Mouse (Mus musculus) megakaryocyte, embryonic 14.5 days (primary cell): ENCODE data around the gene Sept1. TPM values are rescaled to one million over a fixed set of nuclear protein-coding genes. Genes with fewer than 3 reads are reported as not detected.
"Not testable (repeated sequence)": the region's sequence is repeated elsewhere in the genome, so short reads cannot be mapped to it uniquely, and the experiment has no call there.

Source experiments
- H3K27me3 ChIP-seq: replicated peaks from 2 replicates; pipeline ENCODE3; 2012; ENCODE audit warnings: inconsistent platforms
- H3K36me3 ChIP-seq: replicated peaks from 2 replicates; pipeline ENCODE3; 2012; ENCODE audit warnings: low read length, inconsistent platforms, mixed read lengths
- H3K4me1 ChIP-seq: 2 replicates; pipeline ENCODE4 v1.6.1; 2012; ENCODE audit warnings: inconsistent platforms
- H3K4me3 ChIP-seq: replicated peaks from 2 replicates; pipeline ENCODE3; 2012; ENCODE audit warnings: moderate library complexity, mild to moderate bottlenecking, inconsistent platforms
- H3K9me3 ChIP-seq: 2 replicates; pipeline ENCODE4 v1.6.1; 2012; ENCODE audit warnings: inconsistent platforms
- FLI1 ChIP-seq: IDR thresholded peaks from 2 replicates; pipeline ENCODE4 v1.6.1; 2012; ENCODE audit warnings: low read length, inconsistent platforms, mixed read lengths
- GATA1 ChIP-seq: IDR thresholded peaks from 3 replicates; pipeline ENCODE4 v1.6.1; 2012; ENCODE audit warnings: mixed read lengths, low read length, inconsistent platforms, borderline replicate concordance
- polyA plus RNA-seq: library from polyadenylated mRNA; stranded (reverse); fragments of >175 nt; gene quantifications from 2 replicates; pipeline ENCODE4 v1.2.3, GENCODE M21; 2012; ENCODE audit warnings: low replicate concordance; ENCODE audit not compliant: insufficient read depth

Gene Sept1
- polyA plus RNA-seq, 1 experiment: 369 TPM

- Histone ChIP-seq H3K4me1 (peaks cover 97% of the 10 kb centered on the region), H3K36me3 (peaks cover 39% of the 10 kb centered on the region), H3K27me3 (no peaks in the 10 kb centered on the region), H3K4me3 (peak overlapping the region; percentile 96), H3K9me3 (no peaks in the 10 kb centered on the region)
- TF ChIP-seq GATA1 (no peak), FLI1 (no peak)
Observed at GRCm38 (mm10) chr7:127253821-127254769, 21.2 kb upstream of the Sept1 start.

GRCm38 (mm10) chr7:127253341-127253740 lies 20.4 kb upstream of the Sept1 start:
- peaks cover 40% of the 10 kb centered on the region for H3K36me3 ChIP-seq
- TF ChIP-seq GATA1 (no peak), FLI1 (no peak)
- peak overlapping the region; percentile 96 for H3K4me3 ChIP-seq

GRCm38 (mm10) chr7:127252414-127252813 lies 19.5 kb upstream of the Sept1 start:
- Histone ChIP-seq H3K4me1 (peaks cover 89% of the 10 kb centered on the region), H3K27me3 (no peaks in the 10 kb centered on the region), H3K36me3 (peaks cover 49% of the 10 kb centered on the region), H3K9me3 (no peaks in the 10 kb centered on the region), H3K4me3 (no peak overlapping the region)
- no peak for TF ChIP-seq GATA1

More at GRCm38 (mm10) chr7:127253341-127253740, 20.4 kb upstream of the Sept1 start:
- Histone ChIP-seq H3K27me3 (no peaks in the 10 kb centered on the region), H3K4me1 (peaks cover 92% of the 10 kb centered on the region), H3K9me3 (no peaks in the 10 kb centered on the region)

DNA sequence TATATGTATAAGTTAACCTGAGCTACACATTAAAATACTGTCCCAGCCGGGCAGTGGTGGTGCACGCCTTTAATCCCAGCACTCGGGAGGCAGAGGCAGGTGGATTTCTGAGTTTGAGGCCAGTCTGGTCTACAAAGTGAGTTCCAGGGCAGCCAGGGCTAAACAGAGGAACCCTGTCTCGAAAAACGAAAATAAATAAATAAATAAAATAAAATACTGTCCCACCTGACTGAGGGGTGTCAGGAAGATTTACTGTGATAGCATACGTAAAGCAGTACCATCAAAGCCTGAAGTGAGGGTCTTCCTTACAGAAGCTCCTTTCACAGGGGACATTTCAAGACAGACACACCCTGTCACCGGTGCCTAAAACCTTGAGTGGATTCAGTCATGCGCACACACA lies 17.6 kb upstream of the Sept1 start:
- H3K27me3 ChIP-seq, H3K9me3 ChIP-seq, H3K4me3 ChIP-seq: not testable (repeated sequence)
- Histone ChIP-seq H3K4me1 (peaks cover 89% of the 10 kb centered on the region), H3K36me3 (peaks cover 53% of the 10 kb centered on the region)

GRCm38 (mm10) chr7:127244658-127245510 lies 12.0 kb upstream of the Sept1 start:
- Histone ChIP-seq H3K9me3 (peaks cover 5% of the 10 kb centered on the region; the same call in 1 of the 2 replicates), H3K4me3 (peak overlapping the region; percentile 96), H3K27me3 (no peaks in the 10 kb centered on the region), H3K36me3 (peaks cover 45% of the 10 kb centered on the region), H3K4me1 (peaks cover 55% of the 10 kb centered on the region)
- TF ChIP-seq FLI1 (no peak), GATA1 (no peak)

DNA sequence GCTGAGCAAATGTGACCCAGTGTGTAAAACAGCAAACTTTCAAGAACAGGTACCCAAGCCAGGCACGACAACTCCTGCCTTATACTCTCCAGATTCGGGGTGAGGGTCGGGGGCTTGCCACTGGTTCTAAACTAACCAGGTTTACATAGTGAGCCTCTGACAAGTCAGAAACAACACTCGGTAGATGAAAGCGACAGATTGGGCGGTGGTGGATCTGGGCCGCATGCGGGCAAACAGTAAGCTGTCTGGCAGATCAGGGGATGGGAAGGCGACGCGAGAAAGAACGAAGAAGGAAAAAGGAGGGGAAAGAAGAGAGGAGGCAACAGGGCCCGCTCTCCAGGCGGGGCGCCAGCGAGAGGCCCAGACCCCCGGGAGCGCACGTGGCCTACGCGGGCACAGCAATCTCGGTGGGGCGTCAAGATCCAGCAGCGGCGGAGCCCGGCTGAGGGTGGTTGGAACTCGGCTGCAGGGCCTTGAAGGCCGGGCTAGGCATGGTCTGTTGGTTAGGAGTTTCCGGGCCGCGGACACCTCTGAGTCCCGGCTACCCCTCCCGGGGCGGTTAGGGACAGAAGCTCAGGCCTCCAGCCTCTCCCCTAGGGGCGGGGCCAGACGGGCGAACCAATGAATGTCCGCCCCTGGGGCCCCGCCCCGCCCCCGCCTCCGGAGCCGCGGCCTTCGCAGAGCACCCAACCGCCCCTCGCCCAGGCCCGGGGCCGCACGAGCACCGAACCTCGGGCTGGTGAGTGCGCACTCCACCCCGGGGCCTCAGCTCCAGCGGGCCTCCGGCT lies 11.1 kb upstream of the Sept1 start, which contains the start of gene Zfp771:
Gene Zfp771 (plus strand): TSS at position 405 of the 788 bp plus-strand sequence.
- Histone ChIP-seq H3K4me1 (peaks cover 47% of the 10 kb centered on the region), H3K9me3 (peaks cover 5% of the 10 kb centered on the region; the same call in 1 of the 2 replicates), H3K36me3 (peaks cover 37% of the 10 kb centered on the region), H3K4me3 (peak within 1 kb of the TSS; percentile 96), H3K27me3 (no peaks in the 10 kb centered on the region)
- TF ChIP-seq FLI1 (no peak), GATA1 (no peak)

GRCm38 (mm10) chr7:127243361-127243867 lies 10.5 kb upstream of the Sept1 start:
- peaks cover 50% of the 10 kb centered on the region for H3K4me1 ChIP-seq
- peaks cover 5% of the 10 kb centered on the region; the same call in 1 of the 2 replicates for H3K9me3 ChIP-seq
- peak overlapping the region; percentile 96 for H3K4me3 ChIP-seq
- no peaks in the 10 kb centered on the region for H3K27me3 ChIP-seq
- TF ChIP-seq FLI1 (no peak), GATA1 (no peak)
- H3K36me3 ChIP-seq: peaks cover 38% of the 10 kb centered on the region

DNA sequence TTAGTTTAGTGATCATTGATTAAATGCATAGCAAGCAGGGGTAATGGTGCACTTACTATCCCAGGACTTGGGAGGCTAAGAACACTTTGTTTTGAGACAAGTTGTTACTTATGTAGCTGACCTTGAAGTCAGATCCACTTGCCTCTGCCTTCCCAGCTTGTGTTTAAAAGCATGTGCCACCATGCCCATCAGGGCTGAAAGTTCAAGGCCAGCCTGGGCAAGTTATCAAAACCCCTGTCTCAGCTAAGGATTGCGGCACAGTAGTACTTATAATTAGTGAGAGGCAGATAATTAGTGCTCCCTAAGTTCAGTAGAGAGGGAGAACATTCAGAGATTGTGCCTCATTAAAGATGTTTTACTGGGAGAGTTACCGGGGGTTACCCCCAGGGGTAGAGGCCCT lies 1.8 kb upstream of the Sept1 start:
- Histone ChIP-seq H3K4me1 (peaks cover 66% of the 10 kb centered on the region), H3K9me3 (no peaks in the 10 kb centered on the region), H3K4me3 (peak overlapping the region; percentile 3), H3K36me3 (peaks cover 57% of the 10 kb centered on the region), H3K27me3 (no peaks in the 10 kb centered on the region)
- TF ChIP-seq GATA1 (no peak), FLI1 (no peak)

DNA sequence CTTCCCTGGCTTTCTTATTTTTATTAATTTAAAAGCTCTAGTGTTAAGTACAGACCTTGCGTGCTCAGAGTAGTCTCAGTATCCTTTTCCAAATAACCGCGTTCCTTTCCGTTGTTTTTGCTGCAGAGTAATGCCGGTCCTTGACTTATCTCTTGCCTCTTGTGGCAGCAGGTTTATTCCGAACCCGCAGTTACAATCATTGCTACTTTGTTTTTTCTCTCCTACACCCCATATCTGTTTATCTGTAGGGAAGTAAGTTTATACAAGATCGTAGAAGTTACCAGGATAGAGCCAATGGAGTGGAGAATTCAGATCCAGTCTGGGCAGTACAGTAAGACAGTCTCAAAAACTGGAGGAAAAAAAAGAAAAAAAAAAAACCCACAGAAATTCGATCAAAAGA lies 835 bp upstream of the Sept1 start:
- Histone ChIP-seq H3K27me3 (no peaks in the 10 kb centered on the region), H3K9me3 (no peaks in the 10 kb centered on the region), H3K4me1 (peaks cover 75% of the 10 kb centered on the region), H3K36me3 (peaks cover 62% of the 10 kb centered on the region), H3K4me3 (peak overlapping the region; percentile 100)
- TF ChIP-seq GATA1: no peak
- no peak for TF ChIP-seq FLI1
